Mouse (Mus musculus): ENCODE results near the gene Sorbs1.

- TF ChIP-seq CTCF (IDR thresholded peaks at IDR 0.05; ENCODE audit: low read depth) (no peak), EP300 (optimal IDR thresholded peaks at IDR 0.05) (no peak)
Measured at GRCm38 (mm10) chr19:40419315-40419714, 94.3 kb downstream of the Sorbs1 start.

Data from stomach, postnatal 0 days (tissue).